Mouse (Mus musculus): ENCODE data around the gene Focad.

- TF ChIP-seq POLR2A (IDR thresholded peaks at IDR 0.05; ENCODE audit: extremely low read depth, insufficient read depth, low read length) (no peak), CTCF (IDR thresholded peaks at IDR 0.05; ENCODE audit: extremely low read depth, insufficient read depth, low read length) (no peak)
Observed at GRCm38 (mm10) chr4:88118750-88119395, 24.4 kb downstream of the Focad start.
